Mouse (Mus musculus): Measurements from ENCODE around the gene Dnmbp. TPM values are rescaled to one million over a fixed set of nuclear protein-coding genes. Genes with fewer than 3 reads are reported as not detected.
A peak's percentile ranks its signal among the peaks of the same experiment; 100 is the strongest.

Dnmbp gene
- polyA plus RNA-seq, 1 experiment, result 8.9 TPM

- TF ChIP-seq CTCF (IDR thresholded peaks at IDR 0.05; ENCODE audit: extremely low read depth, insufficient read depth, insufficient read length, insufficient replicate concordance) (no peak), POLR2A (IDR thresholded peaks at IDR 0.05; ENCODE audit: low read depth, low read length) (no peak)
- 86% methylated on average over 11 of the region's 11 CpGs for WGBS
Observed at GRCm38 (mm10) chr19:43929869-43930268, 10.1 kb downstream of the Dnmbp start.

GRCm38 (mm10) chr19:43927967-43928366, 12.0 kb downstream of the Dnmbp start:
- no peaks in the 10 kb centered on the region for H3K36me3 ChIP-seq (ENCODE audit: control insufficient read depth, insufficient read depth, low read length)
- TF ChIP-seq CTCF (IDR thresholded peaks at IDR 0.05; ENCODE audit: extremely low read depth, insufficient read depth, insufficient read length, insufficient replicate concordance), result no peak
- TF ChIP-seq POLR2A (IDR thresholded peaks at IDR 0.05; ENCODE audit: low read depth, low read length), result no peak
- no peak for DNase-seq (ENCODE audit: low read depth in 1 of 2, low spot score in 2 of 2)
- H3K27ac ChIP-seq (ENCODE audit: insufficient read depth, low read length), result no peak overlapping the region
- WGBS, result 73% methylated on average over 5 of the region's 5 CpGs
- H3K4me1 ChIP-seq (ENCODE audit: control insufficient read depth, insufficient read depth, insufficient read length), result peaks cover 2% of the 10 kb centered on the region; the same call in 1 of the 2 replicates
- no peaks in the 10 kb centered on the region for H3K27me3 ChIP-seq (ENCODE audit: control insufficient read depth, insufficient read depth, low read length)
- no peak overlapping the region for H3K4me3 ChIP-seq (ENCODE audit: extremely low read depth, insufficient read depth, insufficient read length)

More at GRCm38 (mm10) chr19:43929869-43930268, 10.1 kb downstream of the Dnmbp start:
- H3K4me1 ChIP-seq (ENCODE audit: control insufficient read depth, insufficient read depth, insufficient read length), result peaks cover 2% of the 10 kb centered on the region; the same call in 1 of the 2 replicates
- no peak overlapping the region for H3K4me3 ChIP-seq (ENCODE audit: extremely low read depth, insufficient read depth, insufficient read length)
- no peak overlapping the region for H3K27ac ChIP-seq (ENCODE audit: insufficient read depth, low read length)
- DNase-seq (ENCODE audit: low read depth in 1 of 2, low spot score in 2 of 2), result no peak
- no peaks in the 10 kb centered on the region for H3K27me3 ChIP-seq (ENCODE audit: control insufficient read depth, insufficient read depth, low read length)
- H3K36me3 ChIP-seq (ENCODE audit: control insufficient read depth, insufficient read depth, low read length), result no peaks in the 10 kb centered on the region

- 82% methylated on average over 10 of the region's 10 CpGs for WGBS
- Histone ChIP-seq H3K4me1 (ENCODE audit: control insufficient read depth, insufficient read depth, insufficient read length) (peaks cover 2% of the 10 kb centered on the region; the same call in 1 of the 2 replicates), H3K4me3 (ENCODE audit: extremely low read depth, insufficient read depth, insufficient read length) (no peak overlapping the region), H3K27ac (ENCODE audit: insufficient read depth, low read length) (no peak overlapping the region), H3K36me3 (ENCODE audit: control insufficient read depth, insufficient read depth, low read length) (no peaks in the 10 kb centered on the region), H3K27me3 (ENCODE audit: control insufficient read depth, insufficient read depth, low read length) (no peaks in the 10 kb centered on the region)
- no peak for TF ChIP-seq CTCF (IDR thresholded peaks at IDR 0.05; ENCODE audit: extremely low read depth, insufficient read depth, insufficient read length, insufficient replicate concordance)
- DNase-seq (ENCODE audit: low read depth in 1 of 2, low spot score in 2 of 2), result no peak
Observed at GRCm38 (mm10) chr19:43927057-43927456, 12.9 kb downstream of the Dnmbp start.

- Histone ChIP-seq H3K27ac (ENCODE audit: insufficient read depth, low read length) (no peak overlapping the region), H3K4me1 (ENCODE audit: control insufficient read depth, insufficient read depth, insufficient read length) (peaks cover 2% of the 10 kb centered on the region), H3K36me3 (ENCODE audit: control insufficient read depth, insufficient read depth, low read length) (no peaks in the 10 kb centered on the region), H3K4me3 (ENCODE audit: extremely low read depth, insufficient read depth, insufficient read length) (no peak overlapping the region), H3K27me3 (ENCODE audit: control insufficient read depth, insufficient read depth, low read length) (no peaks in the 10 kb centered on the region)
- WGBS, result 70% methylated on average over 10 of the region's 10 CpGs
- TF ChIP-seq POLR2A (IDR thresholded peaks at IDR 0.05; ENCODE audit: low read depth, low read length) (no peak), CTCF (IDR thresholded peaks at IDR 0.05; ENCODE audit: extremely low read depth, insufficient read depth, insufficient read length, insufficient replicate concordance) (no peak)
- DNase-seq (ENCODE audit: low read depth in 1 of 2, low spot score in 2 of 2), result no peak
Observed at GRCm38 (mm10) chr19:43926141-43926987, 13.6 kb downstream of the Dnmbp start.

GRCm38 (mm10) chr19:43924361-43924760, 15.6 kb downstream of the Dnmbp start:
- Histone ChIP-seq H3K36me3 (ENCODE audit: control insufficient read depth, insufficient read depth, low read length) (no peaks in the 10 kb centered on the region), H3K27me3 (ENCODE audit: control insufficient read depth, insufficient read depth, low read length) (no peaks in the 10 kb centered on the region), H3K27ac (ENCODE audit: insufficient read depth, low read length) (no peak overlapping the region), H3K4me3 (ENCODE audit: extremely low read depth, insufficient read depth, insufficient read length) (no peak overlapping the region), H3K4me1 (ENCODE audit: control insufficient read depth, insufficient read depth, insufficient read length) (no peaks in the 10 kb centered on the region; the same call in 1 of the 2 replicates)
- DNase-seq (ENCODE audit: low read depth in 1 of 2, low spot score in 2 of 2), result no peak
- WGBS, result 67% methylated on average over 8 of the region's 8 CpGs
- TF ChIP-seq CTCF (IDR thresholded peaks at IDR 0.05; ENCODE audit: extremely low read depth, insufficient read depth, insufficient read length, insufficient replicate concordance), result no peak
- TF ChIP-seq POLR2A (IDR thresholded peaks at IDR 0.05; ENCODE audit: low read depth, low read length), result no peak

GRCm38 (mm10) chr19:43922963-43923362, 17.0 kb downstream of the Dnmbp start:
- Histone ChIP-seq H3K27ac (ENCODE audit: insufficient read depth, low read length) (no peak overlapping the region), H3K27me3 (ENCODE audit: control insufficient read depth, insufficient read depth, low read length) (no peaks in the 10 kb centered on the region), H3K4me3 (ENCODE audit: extremely low read depth, insufficient read depth, insufficient read length) (no peak overlapping the region), H3K36me3 (ENCODE audit: control insufficient read depth, insufficient read depth, low read length) (no peaks in the 10 kb centered on the region), H3K4me1 (ENCODE audit: control insufficient read depth, insufficient read depth, insufficient read length) (no peaks in the 10 kb centered on the region; the same call in 1 of the 2 replicates)
- WGBS, result 96% methylated on average over 7 of the region's 7 CpGs
- TF ChIP-seq POLR2A (IDR thresholded peaks at IDR 0.05; ENCODE audit: low read depth, low read length) (no peak), CTCF (IDR thresholded peaks at IDR 0.05; ENCODE audit: extremely low read depth, insufficient read depth, insufficient read length, insufficient replicate concordance) (no peak)
- DNase-seq (ENCODE audit: low read depth in 1 of 2, low spot score in 2 of 2), result no peak

GRCm38 (mm10) chr19:43921410-43921809, 18.6 kb downstream of the Dnmbp start:
- TF ChIP-seq CTCF (IDR thresholded peaks at IDR 0.05; ENCODE audit: extremely low read depth, insufficient read depth, insufficient read length, insufficient replicate concordance) (no peak), POLR2A (IDR thresholded peaks at IDR 0.05; ENCODE audit: low read depth, low read length) (no peak)
- Histone ChIP-seq H3K4me3 (ENCODE audit: extremely low read depth, insufficient read depth, insufficient read length) (peak overlapping the region; percentile 14; the same call in 1 of the 2 replicates), H3K27ac (ENCODE audit: insufficient read depth, low read length) (no peak overlapping the region), H3K36me3 (ENCODE audit: control insufficient read depth, insufficient read depth, low read length) (no peaks in the 10 kb centered on the region), H3K4me1 (ENCODE audit: control insufficient read depth, insufficient read depth, insufficient read length) (peaks cover 12% of the 10 kb centered on the region), H3K27me3 (ENCODE audit: control insufficient read depth, insufficient read depth, low read length) (no peaks in the 10 kb centered on the region)
- DNase-seq (ENCODE audit: low read depth in 1 of 2, low spot score in 2 of 2), result no peak
- 49% methylated on average over 13 of the region's 13 CpGs for WGBS

Data from spleen, adult 2 months (tissue).